Mouse (Mus musculus) layer of hippocampus, adult 2 months (tissue): ENCODE data around the gene Ptprk. TPM values are rescaled to one million over a fixed set of nuclear protein-coding genes. Genes with fewer than 3 reads are reported as not detected.
A peak's percentile ranks its signal among the peaks of the same experiment; 100 is the strongest.

Experiments used
- DNase-seq, 2 experiments: peaks; one replicate each; pipeline ENCODE4 v3.0.0; 2022; ENCODE audit warnings: low spot score in 2 of 2
- H3K27ac ChIP-seq: fragments of 200-600 bp; 2 replicates; pipeline ENCODE4 v1.8.1; 2022
- H3K4me3 ChIP-seq: fragments of 200-600 bp; 2 replicates; pipeline ENCODE4 v1.8.1; 2022; ENCODE audit warnings: mild to moderate bottlenecking
- CTCF ChIP-seq: fragments of 200-600 bp; conservative IDR thresholded peaks from 2 replicates; pipeline ENCODE4 v1.8.1; 2022; ENCODE audit warnings: antibody characterized with exemption, mild to moderate bottlenecking, moderate library complexity
- total RNA-seq, 2 experiments: library from RNA; stranded (reverse); gene quantifications; 2 replicates each; pipeline ENCODE4 v1.2.3; 2021

Gene Ptprk
- total RNA-seq, 2 experiments from 2014 or later, result 52.2 to 59.9 TPM

GRCm38 (mm10) chr10:28225536-28226075, 151.0 kb downstream of the Ptprk start:
- TF ChIP-seq CTCF, result no peak
- Histone ChIP-seq H3K27ac (no peak overlapping the region), H3K4me3 (no peak overlapping the region)
- DNase-seq, result no peak

GRCm38 (mm10) chr10:28227732-28228131, 153.1 kb downstream of the Ptprk start:
- TF ChIP-seq CTCF, result no peak
- DNase-seq, result no peak
- Histone ChIP-seq H3K27ac (no peak overlapping the region), H3K4me3 (no peak overlapping the region)

GRCm38 (mm10) chr10:28228208-28228607, 153.6 kb downstream of the Ptprk start:
- Histone ChIP-seq H3K27ac (no peak overlapping the region), H3K4me3 (no peak overlapping the region)
- TF ChIP-seq CTCF, result no peak
- DNase-seq, result no peak

GRCm38 (mm10) chr10:28232273-28233167, 157.9 kb downstream of the Ptprk start:
- H3K27ac ChIP-seq, result no peak overlapping the region
- DNase-seq, result no peak
- no peak for TF ChIP-seq CTCF
- H3K4me3 ChIP-seq, result no peak overlapping the region

- no peak for TF ChIP-seq CTCF
- Histone ChIP-seq H3K27ac (no peak overlapping the region), H3K4me3 (no peak overlapping the region)
- no peak for DNase-seq
Measured at GRCm38 (mm10) chr10:28249047-28249446, 174.4 kb downstream of the Ptprk start.

- no peak for DNase-seq
- Histone ChIP-seq H3K27ac (peak overlapping the region; percentile 57; the same call in 1 of the 2 replicates), H3K4me3 (no peak overlapping the region)
- TF ChIP-seq CTCF, result no peak
Measured at GRCm38 (mm10) chr10:28251385-28251784, 176.8 kb downstream of the Ptprk start.

- TF ChIP-seq CTCF, result no peak
- Histone ChIP-seq H3K27ac (no peak overlapping the region), H3K4me3 (no peak overlapping the region)
- DNase-seq, result no peak
Measured at GRCm38 (mm10) chr10:28260651-28261050, 186.0 kb downstream of the Ptprk start.

- no peak for TF ChIP-seq CTCF
- H3K27ac ChIP-seq, result no peak overlapping the region
- DNase-seq, result no peak
Measured at GRCm38 (mm10) chr10:28262159-28262558, 187.5 kb downstream of the Ptprk start.

GRCm38 (mm10) chr10:28263546-28263945, 188.9 kb downstream of the Ptprk start:
- no peak overlapping the region for H3K27ac ChIP-seq
- no peak overlapping the region for H3K4me3 ChIP-seq
- no peak for TF ChIP-seq CTCF
- DNase-seq, result no peak

More at GRCm38 (mm10) chr10:28262159-28262558, 187.5 kb downstream of the Ptprk start:
- H3K4me3 ChIP-seq, result no peak overlapping the region

GRCm38 (mm10) chr10:28270273-28270672, 195.7 kb downstream of the Ptprk start:
- Histone ChIP-seq H3K4me3 (no peak overlapping the region), H3K27ac (no peak overlapping the region)
- no peak for DNase-seq
- no peak for TF ChIP-seq CTCF

- H3K4me3 ChIP-seq, result no peak overlapping the region
- no peak overlapping the region for H3K27ac ChIP-seq
- DNase-seq, result no peak
- TF ChIP-seq CTCF, result no peak
Measured at GRCm38 (mm10) chr10:28271729-28272606, 197.3 kb downstream of the Ptprk start.

GRCm38 (mm10) chr10:28278757-28279156, 204.1 kb downstream of the Ptprk start:
- Histone ChIP-seq H3K4me3 (no peak overlapping the region), H3K27ac (no peak overlapping the region)
- DNase-seq, result no peak
- TF ChIP-seq CTCF, result peak; percentile 59

- DNase-seq, result no peak
- H3K4me3 ChIP-seq, result no peak overlapping the region
- no peak overlapping the region for H3K27ac ChIP-seq
- no peak for TF ChIP-seq CTCF
Measured at GRCm38 (mm10) chr10:28297531-28297930, 222.9 kb downstream of the Ptprk start.
